Mouse (Mus musculus) testis, adult 2 months (tissue): ENCODE data around the gene Opn5. TPM values are rescaled to one million over a fixed set of nuclear protein-coding genes. Genes with fewer than 3 reads are reported as not detected.
A peak's percentile ranks its signal among the peaks of the same experiment; 100 is the strongest.

Experiments
- H3K27ac ChIP-seq: fragments of 200-500 bp; 2 replicates; pipeline ENCODE4 v1.5.1; 2012; ENCODE audit warnings: low read depth, low read length; ENCODE audit not compliant: control insufficient read depth, insufficient read depth
- H3K27me3 ChIP-seq: fragments of 200-500 bp; 2 replicates; pipeline ENCODE4 v1.6.1; 2012; ENCODE audit warnings: mild to moderate bottlenecking, low read length, moderate library complexity; ENCODE audit not compliant: control insufficient read depth, insufficient read depth
- H3K36me3 ChIP-seq: fragments of 200-500 bp; 2 replicates; pipeline ENCODE4 v1.6.1; 2012; ENCODE audit warnings: mild to moderate bottlenecking, low read length; ENCODE audit not compliant: control insufficient read depth, insufficient read depth
- H3K4me1 ChIP-seq: fragments of 200-500 bp; 2 replicates; pipeline ENCODE4 v1.6.1; 2012; ENCODE audit warnings: low read length; ENCODE audit not compliant: control insufficient read depth, insufficient read depth
- H3K4me3 ChIP-seq: fragments of 200-500 bp; 2 replicates; pipeline ENCODE4 v1.5.1; 2012; ENCODE audit warnings: low read depth, mild to moderate bottlenecking, low read length, moderate library complexity, mixed read lengths; ENCODE audit not compliant: control insufficient read depth
- CTCF ChIP-seq: fragments of 200-500 bp; IDR thresholded peaks from 2 replicates; pipeline ENCODE4 v1.5.1; 2012; ENCODE audit warnings: low read depth, mild to moderate bottlenecking, inconsistent platforms, low read length, moderate library complexity; ENCODE audit not compliant: control insufficient read depth, insufficient read depth, insufficient replicate concordance
- POLR2A ChIP-seq: fragments of 200-500 bp; IDR thresholded peaks from 2 replicates; pipeline ENCODE4 v1.6.1; 2012; ENCODE audit warnings: low read depth, mild to moderate bottlenecking, inconsistent platforms, low read length, moderate library complexity; ENCODE audit not compliant: control insufficient read depth
- polyA plus RNA-seq: library from polyadenylated mRNA; depleted of rRNA; stranded (reverse); fragments of >200 nt; gene quantifications from 2 replicates; pipeline ENCODE4 v1.2.3, GENCODE M21; 2012; rRNA removed

The Opn5 gene
- polyA plus RNA-seq: not detected in 2 replicates

GRCm38 (mm10) chr17:42611295-42611694 lies at the start of gene Opn5:
Gene Opn5 (minus strand): TSS chr17:42611395.
- no peaks in the 10 kb centered on the region for H3K36me3 ChIP-seq
- TF ChIP-seq POLR2A (no peak), CTCF (no peak)
- no peaks in the 10 kb centered on the region for H3K4me1 ChIP-seq
- no peaks in the 10 kb centered on the region for H3K27me3 ChIP-seq
- no peak within 1 kb of the TSS for H3K27ac ChIP-seq
- H3K4me3 ChIP-seq: no peak within 1 kb of the TSS

- TF ChIP-seq CTCF: peak; percentile 92
- no peak for TF ChIP-seq POLR2A
- no peak overlapping the region for H3K27ac ChIP-seq
Observed at GRCm38 (mm10) chr17:42658634-42659422, 47.6 kb upstream of the Opn5 start.

GRCm38 (mm10) chr17:42643416-42643815 lies 32.2 kb upstream of the Opn5 start:
- peaks cover 9% of the 10 kb centered on the region for H3K4me1 ChIP-seq
- no peak overlapping the region for H3K27ac ChIP-seq
- no peaks in the 10 kb centered on the region for H3K36me3 ChIP-seq
- H3K27me3 ChIP-seq: no peaks in the 10 kb centered on the region
- H3K4me3 ChIP-seq: no peak overlapping the region
- TF ChIP-seq CTCF: no peak
- TF ChIP-seq POLR2A: no peak

More at GRCm38 (mm10) chr17:42658634-42659422, 47.6 kb upstream of the Opn5 start:
- H3K4me1 ChIP-seq: no peaks in the 10 kb centered on the region
- no peak overlapping the region for H3K4me3 ChIP-seq
- H3K27me3 ChIP-seq: no peaks in the 10 kb centered on the region
- H3K36me3 ChIP-seq: no peaks in the 10 kb centered on the region

- no peaks in the 10 kb centered on the region for H3K36me3 ChIP-seq
- TF ChIP-seq CTCF (no peak), POLR2A (no peak)
- no peak overlapping the region for H3K4me3 ChIP-seq
- H3K27me3 ChIP-seq: no peaks in the 10 kb centered on the region
- H3K27ac ChIP-seq: no peak overlapping the region
- no peaks in the 10 kb centered on the region for H3K4me1 ChIP-seq
Observed at GRCm38 (mm10) chr17:42630206-42630605, 19.0 kb upstream of the Opn5 start.

GRCm38 (mm10) chr17:42613043-42613737 lies 2.0 kb upstream of the Opn5 start:
- no peak overlapping the region for H3K4me3 ChIP-seq
- H3K27me3 ChIP-seq: no peaks in the 10 kb centered on the region
- no peak for TF ChIP-seq POLR2A
- no peak for TF ChIP-seq CTCF
- H3K36me3 ChIP-seq: no peaks in the 10 kb centered on the region
- no peaks in the 10 kb centered on the region for H3K4me1 ChIP-seq
- H3K27ac ChIP-seq: no peak overlapping the region

GRCm38 (mm10) chr17:42608270-42608669 lies 2.9 kb downstream of the Opn5 start:
- H3K27me3 ChIP-seq: no peaks in the 10 kb centered on the region
- TF ChIP-seq POLR2A: no peak
- TF ChIP-seq CTCF: no peak
- no peak overlapping the region for H3K27ac ChIP-seq
- no peak overlapping the region for H3K4me3 ChIP-seq
- H3K4me1 ChIP-seq: no peaks in the 10 kb centered on the region
- H3K36me3 ChIP-seq: no peaks in the 10 kb centered on the region
